In genomic region chr1:30595122-30595730, GRCm38 (mm10) we compare ENCODE assay signal across 14 mouse cellular contexts.
DNase-seq lines count a peak whose midpoint lies in the region; ATAC-seq lines count a peak whose summit lies in the region.
"Had no signal": no experiment of that assay in that cellular context is flagged by ENCODE, and none has a peak within 500 bp of the region (broad histone marks: within the 10 kb centered on the region; RNA-seq: fewer than 3 reads in every experiment).

No protein-coding gene starts in this region.

- no peaks in the 10 kb centered on the region for H3K9me3 ChIP-seq in kidney, embryonic 15.5 days (replicated peaks)
- H3K9me3 ChIP-seq in midbrain, embryonic 13.5 days = no peaks in the 10 kb centered on the region
- H3K9me3 ChIP-seq in midbrain, embryonic 11.5 days (ENCODE audit: control insufficient read depth, low read length) = no peaks in the 10 kb centered on the region
- H3K9me3 ChIP-seq in midbrain, embryonic 15.5 days = no peaks in the 10 kb centered on the region

- peak; percentile 8 for DNase-seq in adrenal gland, postnatal 10 days
- DNase-seq in adrenal gland, postnatal 25 days = no peak
- no peak for DNase-seq in kidney, adult 11 months
- DNase-seq in midbrain, embryonic 11.5 days (ENCODE audit: low spot score, missing footprints) = no peak
- no peak for DNase-seq in spleen, adult 18-20 months
- DNase-seq: cerebellum, adult 18-20 months; heart, adult 11 months; heart, postnatal 14 days; layer of hippocampus, adult 9-11 months; lung, postnatal 4 days had no signal

- no peaks in the 10 kb centered on the region for H3K27me3 ChIP-seq in kidney, embryonic 15.5 days
- H3K27me3 ChIP-seq in midbrain, embryonic 13.5 days = no peaks in the 10 kb centered on the region
- H3K27me3 ChIP-seq in midbrain, embryonic 11.5 days (ENCODE audit: control insufficient read depth, insufficient read depth, low read length) = no peaks in the 10 kb centered on the region
- H3K27me3 ChIP-seq in midbrain, embryonic 15.5 days (replicated peaks) = no peaks in the 10 kb centered on the region

- 0 out of 2 replicates have a peak, but pooled peaks have one; percentile 12 for ATAC-seq in kidney, embryonic 15.5 days (replicated peaks; ENCODE audit: low FRiP score)
- ATAC-seq in midbrain, embryonic 13.5 days = 0 out of 2 replicates have a peak, but pooled peaks have one; percentile 45
- ATAC-seq in midbrain, embryonic 11.5 days (ENCODE audit: low FRiP score) = no peak
- peak; percentile 73; the same call in 1 of the 2 replicates for ATAC-seq in midbrain, embryonic 15.5 days (replicated peaks)
- ATAC-seq: intestine, postnatal 0 days had no signal

- H3K4me1 ChIP-seq in kidney, embryonic 15.5 days = no peaks in the 10 kb centered on the region
- H3K4me1 ChIP-seq in midbrain, embryonic 13.5 days (replicated peaks) = peaks cover 5% of the 10 kb centered on the region; the same call in 1 of the 2 replicates
- H3K4me1 ChIP-seq in midbrain, embryonic 11.5 days (ENCODE audit: control insufficient read depth, insufficient read depth, low read length) = no peaks in the 10 kb centered on the region
- H3K4me1 ChIP-seq in midbrain, embryonic 15.5 days = peaks cover 6% of the 10 kb centered on the region

- no peaks in the 10 kb centered on the region for H3K36me3 ChIP-seq in kidney, embryonic 15.5 days
- no peaks in the 10 kb centered on the region for H3K36me3 ChIP-seq in midbrain, embryonic 13.5 days
- no peaks in the 10 kb centered on the region for H3K36me3 ChIP-seq in midbrain, embryonic 11.5 days (ENCODE audit: control insufficient read depth, insufficient read depth, low read length)
- no peaks in the 10 kb centered on the region for H3K36me3 ChIP-seq in midbrain, embryonic 15.5 days (replicated peaks)

- H3K27ac ChIP-seq in kidney, embryonic 15.5 days = no peak overlapping the region
- no peak overlapping the region for H3K27ac ChIP-seq in midbrain, embryonic 13.5 days
- H3K27ac ChIP-seq in midbrain, embryonic 11.5 days (ENCODE audit: low read depth, low read length) = no peak overlapping the region
- H3K27ac ChIP-seq in midbrain, embryonic 15.5 days = peak overlapping the region; percentile 29; the same call in 1 of the 2 replicates

- H3K4me3 ChIP-seq in kidney, embryonic 15.5 days (replicated peaks) = no peak overlapping the region
- H3K4me3 ChIP-seq in midbrain, embryonic 13.5 days (replicated peaks) = no peak overlapping the region
- H3K4me3 ChIP-seq in midbrain, embryonic 11.5 days (ENCODE audit: low read depth, low read length) = no peak overlapping the region
- H3K4me3 ChIP-seq in midbrain, embryonic 15.5 days = no peak overlapping the region

- H3K9ac ChIP-seq in kidney, embryonic 15.5 days = no peak overlapping the region
- no peak overlapping the region for H3K9ac ChIP-seq in midbrain, embryonic 13.5 days (replicated peaks)
- H3K9ac ChIP-seq in midbrain, embryonic 11.5 days (ENCODE audit: low read length) = no peak overlapping the region
- H3K9ac ChIP-seq in midbrain, embryonic 15.5 days = no peak overlapping the region

- no peak overlapping the region for H3K4me2 ChIP-seq in kidney, embryonic 15.5 days
- no peak overlapping the region for H3K4me2 ChIP-seq in midbrain, embryonic 13.5 days (replicated peaks)
- no peak overlapping the region for H3K4me2 ChIP-seq in midbrain, embryonic 11.5 days
- peak overlapping the region; percentile 13; the same call in 1 of the 2 replicates for H3K4me2 ChIP-seq in midbrain, embryonic 15.5 days

- 51% methylated on average over 7 of the region's 7 CpGs for WGBS in kidney, embryonic 15.5 days
- 53% methylated on average over 7 of the region's 7 CpGs for WGBS in midbrain, embryonic 13.5 days
- WGBS in midbrain, embryonic 11.5 days = 74% methylated on average over 7 of the region's 7 CpGs
- 40% methylated on average over 7 of the region's 7 CpGs for WGBS in midbrain, embryonic 15.5 days
